ENCODE assay signal across 10 mouse cellular contexts in genomic region chr14:25366009-25366408, GRCm38 (mm10).
DNase-seq lines count a peak whose midpoint lies in the region; ATAC-seq lines count a peak whose summit lies in the region.
"Had no signal": no experiment of that assay in that cellular context is flagged by ENCODE, and none has a peak within 500 bp of the region (broad histone marks: within the 10 kb centered on the region; RNA-seq: fewer than 3 reads in every experiment).

No protein-coding gene starts in this region.

- H3K4me3 ChIP-seq in heart, embryonic 12.5 days, result no peak overlapping the region
- no peak overlapping the region for H3K4me3 ChIP-seq in midbrain, embryonic 14.5 days (replicated peaks; ENCODE audit: low read depth, low read length)
- no peak overlapping the region for H3K4me3 ChIP-seq in midbrain, embryonic 11.5 days (ENCODE audit: low read depth, low read length)

- peaks cover 8% of the 10 kb centered on the region; the same call in 1 of the 2 replicates for H3K36me3 ChIP-seq in heart, embryonic 12.5 days
- no peaks in the 10 kb centered on the region for H3K36me3 ChIP-seq in midbrain, embryonic 14.5 days (ENCODE audit: control insufficient read depth, insufficient read depth, low read length)
- no peaks in the 10 kb centered on the region; the same call in 1 of the 2 replicates for H3K36me3 ChIP-seq in midbrain, embryonic 11.5 days (ENCODE audit: control insufficient read depth, insufficient read depth, low read length)

- peaks cover 30% of the 10 kb centered on the region for H3K4me1 ChIP-seq in heart, embryonic 12.5 days (replicated peaks)
- H3K4me1 ChIP-seq in midbrain, embryonic 14.5 days (ENCODE audit: control insufficient read depth, insufficient read depth, low read length), result peaks cover 12% of the 10 kb centered on the region
- H3K4me1 ChIP-seq in midbrain, embryonic 11.5 days (ENCODE audit: control insufficient read depth, insufficient read depth, low read length), result no peaks in the 10 kb centered on the region

- ATAC-seq in heart, embryonic 12.5 days (ENCODE audit: insufficient number of reproducible peaks, low FRiP score), result no peak
- no peak for ATAC-seq in midbrain, embryonic 14.5 days (ENCODE audit: low FRiP score, low TSS enrichment)
- ATAC-seq in midbrain, embryonic 11.5 days (ENCODE audit: low FRiP score), result no peak
- ATAC-seq: midbrain, embryonic 16.5 days had no signal

- H3K9me3 ChIP-seq in heart, embryonic 12.5 days (replicated peaks), result peaks cover 6% of the 10 kb centered on the region
- no peaks in the 10 kb centered on the region for H3K9me3 ChIP-seq in midbrain, embryonic 14.5 days (ENCODE audit: control insufficient read depth, low read length)
- H3K9me3 ChIP-seq in midbrain, embryonic 11.5 days (ENCODE audit: control insufficient read depth, low read length), result no peaks in the 10 kb centered on the region

- 63% methylated on average over 5 of the region's 5 CpGs for WGBS in heart, embryonic 12.5 days
- WGBS in midbrain, embryonic 14.5 days, result 87% methylated on average over 5 of the region's 5 CpGs
- WGBS in midbrain, embryonic 11.5 days, result 86% methylated on average over 5 of the region's 5 CpGs

- intact Hi-C loops in heart, postnatal 36 days (cut with DNase I), result no loop called here

- no peak overlapping the region for H3K4me2 ChIP-seq in heart, embryonic 12.5 days
- no peak overlapping the region for H3K4me2 ChIP-seq in midbrain, embryonic 14.5 days (ENCODE audit: low read length)
- H3K4me2 ChIP-seq in midbrain, embryonic 11.5 days, result no peak overlapping the region

- H3K27me3 ChIP-seq in heart, embryonic 12.5 days (replicated peaks), result no peaks in the 10 kb centered on the region
- H3K27me3 ChIP-seq in midbrain, embryonic 14.5 days (ENCODE audit: control insufficient read depth, insufficient read depth, low read length), result no peaks in the 10 kb centered on the region
- H3K27me3 ChIP-seq in midbrain, embryonic 11.5 days (ENCODE audit: control insufficient read depth, insufficient read depth, low read length), result no peaks in the 10 kb centered on the region

- peak; percentile 48 for DNase-seq in cerebellum, adult 11 months
- no peak for DNase-seq in cerebellum, adult 8-10 months
- no peak for DNase-seq in heart, postnatal 36 days
- DNase-seq in midbrain, embryonic 14.5 days, result peak; percentile 26
- no peak for DNase-seq in midbrain, embryonic 11.5 days (ENCODE audit: low spot score, missing footprints)
- DNase-seq in urinary bladder, postnatal 4 days (ENCODE audit: low spot score in 2 of 2), result no peak
- no peak for DNase-seq in ovary, adult 18-20 months (ENCODE audit: low spot score)
- DNase-seq: spleen, adult 18-20 months had no signal

- H3K9ac ChIP-seq in heart, embryonic 12.5 days, result no peak overlapping the region
- no peak overlapping the region for H3K9ac ChIP-seq in midbrain, embryonic 14.5 days (replicated peaks; ENCODE audit: low read length)
- no peak overlapping the region for H3K9ac ChIP-seq in midbrain, embryonic 11.5 days (ENCODE audit: low read length)

- H3K27ac ChIP-seq in heart, embryonic 12.5 days (ENCODE audit: poor library complexity, severe bottlenecking), result peak overlapping the region; percentile 41
- H3K27ac ChIP-seq in midbrain, embryonic 14.5 days (replicated peaks; ENCODE audit: low read depth, low read length), result no peak overlapping the region
- no peak overlapping the region for H3K27ac ChIP-seq in midbrain, embryonic 11.5 days (ENCODE audit: low read depth, low read length)

Comparison
In these comparisons a context has a peak if more than half of its experiments do, and no peak if none do; other contexts are left out.
1. DNase-seq: peak in cerebellum, adult 11 months (single experiment) and midbrain, embryonic 14.5 days (single experiment); none in cerebellum, adult 8-10 months (single experiment), heart, postnatal 36 days (0 of 2), midbrain, embryonic 11.5 days (single experiment), urinary bladder, postnatal 4 days (0 of 2) and ovary, adult 18-20 months (single experiment).